Mouse (Mus musculus) ES-Bruce4 (cell line): ENCODE data around the gene Als2cr12. TPM values are rescaled to one million over a fixed set of nuclear protein-coding genes. Genes with fewer than 3 reads are reported as not detected.
"Not testable (repeated sequence)": the region's sequence is repeated elsewhere in the genome, so short reads cannot be mapped to it uniquely, and the experiment has no call there.

Experiments used
- H3K27ac ChIP-seq: 2 replicates; pipeline ENCODE4 v1.5.1; 2012; ENCODE audit warnings: low read length, inconsistent platforms; ENCODE audit not compliant: insufficient read depth
- H3K27me3 ChIP-seq: 2 replicates; pipeline ENCODE4 v1.6.1; 2012; ENCODE audit warnings: mild to moderate bottlenecking, low read length, inconsistent platforms; ENCODE audit not compliant: control insufficient read depth, poor library complexity, insufficient read depth, severe bottlenecking
- H3K36me3 ChIP-seq: 2 replicates; pipeline ENCODE4 v1.6.1; 2012; ENCODE audit warnings: inconsistent platforms, mild to moderate bottlenecking, low read length, moderate library complexity; ENCODE audit not compliant: control insufficient read depth, poor library complexity, insufficient read depth, severe bottlenecking
- H3K4me1 ChIP-seq: one replicate; pipeline ENCODE4 v1.8.1; 2011; ENCODE audit warnings: low read length; ENCODE audit not compliant: control insufficient read depth, insufficient read depth
- H3K4me3 ChIP-seq: 2 replicates; pipeline ENCODE4 v1.5.1; 2011; ENCODE audit warnings: low read depth, mild to moderate bottlenecking, low read length
- H3K9ac ChIP-seq: 2 replicates; pipeline ENCODE4 v1.6.1; 2012; ENCODE audit warnings: low read depth, mild to moderate bottlenecking, inconsistent platforms; ENCODE audit not compliant: poor library complexity, severe bottlenecking
- H3K9me3 ChIP-seq: replicated peaks from 2 replicates; pipeline ENCODE4 v1.6.1; 2012; ENCODE audit warnings: mild to moderate bottlenecking, low read length, inconsistent platforms; ENCODE audit not compliant: control insufficient read depth, poor library complexity, insufficient read depth, severe bottlenecking
- CTCF ChIP-seq: IDR thresholded peaks from one replicate; pipeline ENCODE4 v1.8.1; 2011; ENCODE audit warnings: low read depth, low read length
- EP300 ChIP-seq: IDR thresholded peaks from 2 replicates; pipeline ENCODE4 v1.6.1; 2011; ENCODE audit warnings: low read depth, low read length; ENCODE audit not compliant: insufficient read depth
- POLR2A ChIP-seq: IDR thresholded peaks from one replicate; pipeline ENCODE4 v1.8.1; 2011; ENCODE audit warnings: low read length; ENCODE audit not compliant: insufficient read depth
- polyA plus RNA-seq: library from polyadenylated mRNA; stranded (reverse); fragments of >200 nt; gene quantifications from 2 replicates; pipeline ENCODE4 v1.2.4, GENCODE M21; 2011; ENCODE audit warnings: low read depth; ENCODE audit not compliant: missing spikeins, insufficient read depth, insufficient read length

Als2cr12 gene
- polyA plus RNA-seq, 1 experiment = not detected

GRCm38 (mm10) chr1:58710711-58711364 is 15.0 kb upstream of the Als2cr12 start:
- H3K27ac ChIP-seq = no peak overlapping the region
- H3K36me3 ChIP-seq = no peaks in the 10 kb centered on the region
- H3K4me3 ChIP-seq = peak overlapping the region; percentile 68
- H3K4me1 ChIP-seq = peaks cover 2% of the 10 kb centered on the region
- no peaks in the 10 kb centered on the region for H3K27me3 ChIP-seq
- peaks cover 9% of the 10 kb centered on the region; the same call in 1 of the 2 replicates for H3K9me3 ChIP-seq
- TF ChIP-seq CTCF = no peak
- no peak for TF ChIP-seq EP300
- no peak for TF ChIP-seq POLR2A
- H3K9ac ChIP-seq = peak overlapping the region; percentile 66

- H3K27me3 ChIP-seq, H3K4me1 ChIP-seq, H3K9ac ChIP-seq, H3K36me3 ChIP-seq, H3K27ac ChIP-seq, H3K9me3 ChIP-seq, H3K4me3 ChIP-seq: not testable (repeated sequence)
Measured at GRCm38 (mm10) chr1:58710043-58710442, 14.3 kb upstream of the Als2cr12 start.

GRCm38 (mm10) chr1:58700580-58701162 is 4.9 kb upstream of the Als2cr12 start:
- H3K9me3 ChIP-seq, H3K27me3 ChIP-seq, H3K4me3 ChIP-seq, H3K9ac ChIP-seq, H3K27ac ChIP-seq, H3K36me3 ChIP-seq, H3K4me1 ChIP-seq: not testable (repeated sequence)

GRCm38 (mm10) chr1:58699988-58700387 is 4.2 kb upstream of the Als2cr12 start:
- H3K27me3 ChIP-seq = no peaks in the 10 kb centered on the region
- no peaks in the 10 kb centered on the region for H3K36me3 ChIP-seq
- TF ChIP-seq CTCF = no peak
- no peak for TF ChIP-seq EP300
- no peak for TF ChIP-seq POLR2A
- H3K27ac ChIP-seq = no peak overlapping the region
- no peaks in the 10 kb centered on the region for H3K9me3 ChIP-seq
- no peak overlapping the region for H3K9ac ChIP-seq
- H3K4me3 ChIP-seq = no peak overlapping the region
- H3K4me1 ChIP-seq = no peaks in the 10 kb centered on the region

- H3K36me3 ChIP-seq = no peaks in the 10 kb centered on the region
- no peak overlapping the region for H3K9ac ChIP-seq
- H3K27ac ChIP-seq = no peak overlapping the region
- TF ChIP-seq EP300 (no peak), POLR2A (no peak), CTCF (no peak)
- H3K9me3 ChIP-seq = no peaks in the 10 kb centered on the region
- no peak overlapping the region for H3K4me3 ChIP-seq
- H3K4me1 ChIP-seq = no peaks in the 10 kb centered on the region
- no peaks in the 10 kb centered on the region for H3K27me3 ChIP-seq
Measured at GRCm38 (mm10) chr1:58698781-58699180, 3.0 kb upstream of the Als2cr12 start.

- not testable (repeated sequence) for H3K4me3 ChIP-seq
Measured at GRCm38 (mm10) chr1:58697607-58698006, 1.8 kb upstream of the Als2cr12 start.

More at GRCm38 (mm10) chr1:58697607-58698006, 1.8 kb upstream of the Als2cr12 start:
- H3K9me3 ChIP-seq, H3K36me3 ChIP-seq, H3K27me3 ChIP-seq, H3K4me1 ChIP-seq, H3K9ac ChIP-seq, H3K27ac ChIP-seq: not testable (repeated sequence)
